Mouse (Mus musculus) inflammation-experienced regulatory T-cells, adult 16 weeks (primary cell): ENCODE measurements around the gene Vmn1r75. TPM values are rescaled to one million over a fixed set of nuclear protein-coding genes. Genes with fewer than 3 reads are reported as not detected.

ENCODE experiments used
- polyA plus RNA-seq: library from polyadenylated mRNA; unstranded; fragments of 100-300 nt; shearing (Covaris generic); gene quantifications from one replicate; pipeline ENCODE4 v1.2.1, GENCODE M21; 2017

Vmn1r75 gene
- polyA plus RNA-seq: not detected

DNA sequence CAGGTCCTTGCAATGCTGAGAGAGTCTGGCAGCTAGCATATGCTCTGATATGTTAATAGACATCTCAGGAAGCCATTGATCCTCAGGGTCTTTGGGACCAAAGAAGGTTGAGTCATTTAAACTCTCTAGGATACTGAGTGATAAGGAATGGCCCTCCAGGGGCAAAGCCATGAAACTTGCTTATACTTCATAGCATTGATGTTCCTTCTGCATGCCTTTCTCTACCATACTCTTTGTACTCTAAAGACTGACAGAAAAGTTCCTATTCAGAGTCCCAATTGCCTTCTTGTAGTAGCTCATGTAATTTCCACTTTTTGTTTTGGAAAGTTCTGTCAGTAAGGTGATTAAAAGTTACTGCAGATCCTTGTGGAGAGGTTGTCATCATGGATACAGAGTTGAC is at the start of gene Vmn1r75:
Gene Vmn1r75, plus strand, starts transcription at position 301 of the 400 bp plus-strand sequence.

DNA sequence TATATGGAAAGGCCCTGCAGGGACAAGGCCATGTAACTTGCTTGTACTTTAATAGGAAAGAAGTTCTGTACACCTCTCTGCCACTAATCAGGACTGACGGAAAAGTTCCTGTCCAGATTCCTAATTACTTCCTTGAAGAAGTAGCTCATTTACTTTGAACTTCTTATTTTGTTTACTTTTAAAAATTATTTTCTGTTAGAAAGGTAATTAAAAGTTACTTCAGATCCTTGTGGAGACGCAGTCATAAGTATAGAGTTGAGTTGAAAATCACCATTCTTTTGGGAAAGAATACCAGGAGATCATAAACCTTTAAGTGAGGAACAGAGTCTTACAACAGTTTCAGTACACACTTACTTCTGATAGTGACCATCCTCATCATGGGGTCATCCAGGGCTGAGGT is 40.8 kb upstream of the Vmn1r75 start, which contains the start of gene Vmn1r74:
Gene Vmn1r74, plus strand, starts transcription at position 301 of the 400 bp plus-strand sequence.

Other genes with a start within 250 kb of the Vmn1r75 start
- not detected for gene Vmn1r72, start 194.5 kb upstream of the Vmn1r75 start, polyA plus RNA-seq
- gene Vmn1r73, start 144.4 kb upstream of the Vmn1r75 start, polyA plus RNA-seq: not detected
- not detected for gene Vmn1r74, start 40.6 kb upstream of the Vmn1r75 start, polyA plus RNA-seq
- gene Vmn1r76, start 63.6 kb downstream of the Vmn1r75 start, polyA plus RNA-seq: not detected
- gene Vmn1r77, start 162.1 kb downstream of the Vmn1r75 start, polyA plus RNA-seq: not detected